Comparison of ENCODE assay signal across 9 mouse cellular contexts in genomic region chr12:8571287-8571902, GRCm38 (mm10). TPM values are rescaled to one million over a fixed set of nuclear protein-coding genes. Genes with fewer than 3 reads are reported as not detected.
"Had no signal": no experiment of that assay in that cellular context is flagged by ENCODE, and none has a peak within 500 bp of the region (broad histone marks: within the 10 kb centered on the region; RNA-seq: fewer than 3 reads in every experiment).

No protein-coding gene starts in this region.

RNA-seq across cellular contexts. Expression of gene Slc7a15, which starts 27.5 kb away (rescaled TPM):
- polyA plus RNA-seq: limb, embryonic 15.5 days; liver, embryonic 12.5 days; lung, embryonic 14.5 days; macrophage; midbrain, embryonic 12.5 days; midbrain, embryonic 16.5 days; neural tube, embryonic 13.5 days; stomach, embryonic 14.5 days; urinary bladder, adult 2 months had no signal
